Mouse (Mus musculus): ENCODE measurements around the gene Nxpe2. TPM values are rescaled to one million over a fixed set of nuclear protein-coding genes. Genes with fewer than 3 reads are reported as not detected.

Gene Nxpe2
- polyA plus RNA-seq, 1 experiment, result 1.1 TPM

DNA sequence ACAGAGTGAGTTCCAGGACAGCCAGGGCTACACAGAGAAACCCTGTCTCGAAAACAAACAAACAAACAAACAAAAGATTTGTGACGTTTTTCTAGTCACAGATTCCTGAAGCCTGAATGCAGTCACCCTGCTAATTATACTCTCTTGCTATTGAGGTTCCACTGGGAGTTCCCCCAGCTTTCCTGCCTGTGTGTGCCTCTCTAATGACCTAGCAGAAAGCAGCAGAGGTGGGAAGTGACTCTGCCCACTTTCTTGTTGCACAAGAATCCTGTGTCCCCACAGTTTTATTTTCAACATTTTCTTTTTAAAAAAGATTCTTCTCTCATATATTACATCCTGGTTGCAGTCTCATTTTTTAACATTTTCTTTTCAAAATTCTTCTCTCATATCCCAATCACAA is 58.5 kb downstream of the Nxpe2 start:
- no peak for DNase-seq
- TF ChIP-seq CTCF (IDR thresholded peaks at IDR 0.05; ENCODE audit: borderline replicate concordance, insufficient read depth, low read depth, low read length) (no peak), POLR2A (IDR thresholded peaks at IDR 0.05; ENCODE audit: borderline replicate concordance, insufficient read depth, low read length) (no peak)
- Histone ChIP-seq H3K4me1 (ENCODE audit: control insufficient read depth, insufficient read depth, low read length) (no peaks in the 10 kb centered on the region), H3K27me3 (ENCODE audit: control insufficient read depth, insufficient read depth, low read length) (no peaks in the 10 kb centered on the region), H3K4me3 (replicated peaks; ENCODE audit: insufficient read depth, low read depth, low read length) (no peak overlapping the region), H3K27ac (ENCODE audit: insufficient read depth, low read length) (no peak overlapping the region)
- 79% methylated on average over 2 of the region's 2 CpGs for WGBS

DNA sequence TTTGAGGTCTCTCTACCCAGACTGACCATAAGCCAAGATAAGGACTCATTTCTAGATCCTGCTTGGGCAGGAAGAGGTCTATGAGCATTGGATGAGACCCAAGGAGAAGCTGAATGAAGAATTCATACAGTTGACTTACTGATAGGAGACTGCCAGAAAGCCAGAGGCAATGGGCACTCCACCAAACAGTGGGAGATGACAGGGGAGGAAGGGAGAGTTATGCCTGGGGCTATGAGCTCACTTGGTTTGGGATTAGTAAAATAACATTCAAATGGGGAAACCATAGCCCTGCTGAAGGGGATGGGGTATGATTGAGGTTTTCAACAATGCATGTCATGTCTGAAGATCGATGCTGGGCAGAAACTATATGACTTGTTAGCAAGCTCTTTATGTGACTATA is 63.0 kb downstream of the Nxpe2 start:
- Histone ChIP-seq H3K27me3 (ENCODE audit: control insufficient read depth, insufficient read depth, low read length) (no peaks in the 10 kb centered on the region), H3K4me1 (ENCODE audit: control insufficient read depth, insufficient read depth, low read length) (no peaks in the 10 kb centered on the region), H3K4me3 (replicated peaks; ENCODE audit: insufficient read depth, low read depth, low read length) (no peak overlapping the region), H3K27ac (ENCODE audit: insufficient read depth, low read length) (no peak overlapping the region)
- TF ChIP-seq CTCF (IDR thresholded peaks at IDR 0.05; ENCODE audit: borderline replicate concordance, insufficient read depth, low read depth, low read length), result no peak
- TF ChIP-seq POLR2A (IDR thresholded peaks at IDR 0.05; ENCODE audit: borderline replicate concordance, insufficient read depth, low read length), result no peak
- 100% methylated on average over 1 of the region's 1 CpGs for WGBS
- no peak for DNase-seq

DNA sequence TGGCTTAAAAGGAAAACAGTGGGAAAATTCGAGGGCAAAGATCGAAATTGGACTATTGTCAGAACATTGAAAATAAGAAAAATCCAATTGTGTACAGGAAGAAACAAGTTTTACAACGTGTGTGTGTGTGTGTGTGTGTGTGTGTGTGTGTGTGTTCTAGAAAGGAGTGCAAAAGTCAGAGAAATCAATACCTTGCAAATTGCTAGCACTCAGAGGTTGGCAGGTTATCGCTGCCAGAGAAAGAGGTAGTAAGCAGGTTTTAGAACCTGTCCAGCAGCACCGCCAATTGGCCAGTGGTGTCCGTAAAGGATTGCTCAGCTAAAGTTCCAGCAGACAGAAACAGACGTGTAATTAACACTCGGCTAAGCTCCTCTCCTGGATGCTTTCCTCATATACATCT is 69.0 kb downstream of the Nxpe2 start:
- H3K4me1 ChIP-seq (ENCODE audit: control insufficient read depth, insufficient read depth, low read length), result no peaks in the 10 kb centered on the region
- no peak for DNase-seq
- 86% methylated on average over 8 of the region's 8 CpGs for WGBS
- H3K4me3 ChIP-seq (replicated peaks; ENCODE audit: insufficient read depth, low read depth, low read length), result no peak overlapping the region
- TF ChIP-seq POLR2A (IDR thresholded peaks at IDR 0.05; ENCODE audit: borderline replicate concordance, insufficient read depth, low read length) (no peak), CTCF (IDR thresholded peaks at IDR 0.05; ENCODE audit: borderline replicate concordance, insufficient read depth, low read depth, low read length) (no peak)
- H3K27me3 ChIP-seq (ENCODE audit: control insufficient read depth, insufficient read depth, low read length), result no peaks in the 10 kb centered on the region
- H3K27ac ChIP-seq (ENCODE audit: insufficient read depth, low read length), result no peak overlapping the region

DNA sequence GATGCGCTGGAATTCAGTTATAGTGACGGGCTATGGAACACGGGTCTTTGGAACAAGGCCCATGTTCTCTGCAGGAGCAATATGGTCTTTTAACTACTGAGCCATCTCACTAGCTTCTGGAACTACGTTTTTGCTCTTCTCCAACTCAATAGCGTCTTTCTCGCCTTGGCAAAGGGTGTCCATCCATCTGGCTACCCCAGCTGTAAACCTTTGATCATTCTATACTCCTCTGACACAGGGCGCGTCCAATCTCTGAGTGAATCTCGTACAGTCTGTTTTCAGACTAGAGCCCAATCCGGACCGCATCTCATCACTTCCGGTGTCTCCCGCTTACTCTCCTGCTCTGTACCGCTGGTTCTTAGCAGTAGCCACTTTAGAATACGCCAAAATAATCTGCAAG is 76.4 kb downstream of the Nxpe2 start:
- TF ChIP-seq CTCF (IDR thresholded peaks at IDR 0.05; ENCODE audit: borderline replicate concordance, insufficient read depth, low read depth, low read length), result no peak
- no peak for TF ChIP-seq POLR2A (IDR thresholded peaks at IDR 0.05; ENCODE audit: borderline replicate concordance, insufficient read depth, low read length)
- Histone ChIP-seq H3K27ac (ENCODE audit: insufficient read depth, low read length) (no peak overlapping the region), H3K4me1 (ENCODE audit: control insufficient read depth, insufficient read depth, low read length) (no peaks in the 10 kb centered on the region), H3K4me3 (replicated peaks; ENCODE audit: insufficient read depth, low read depth, low read length) (peak overlapping the region; percentile 58), H3K27me3 (ENCODE audit: control insufficient read depth, insufficient read depth, low read length) (no peaks in the 10 kb centered on the region)
- 19% methylated on average over 15 of the region's 15 CpGs for WGBS
- peak; percentile 5 to 9 for DNase-seq

Other genes starting within 250 kb of the Nxpe2 start
- gene Nxpe4, start 191.4 kb downstream of the Nxpe2 start, polyA plus RNA-seq (2012; rRNA removed), result 7.6 TPM in 2 replicates
- gene Rexo2, start 127.2 kb upstream of the Nxpe2 start, polyA plus RNA-seq (2012; rRNA removed), result 147 and 153 TPM in 2 replicates
- 32.4 and 33.7 TPM in 2 replicates for gene Rbm7, start 141.8 kb upstream of the Nxpe2 start, polyA plus RNA-seq (2012; rRNA removed)
- gene Gm5617, start 142.0 kb upstream of the Nxpe2 start, polyA plus RNA-seq (2012; rRNA removed), result 16.1 and 16.2 TPM in 2 replicates

Measured in cerebellum, adult 2 months (tissue).